Comparison of ENCODE assay signal across 11 mouse cellular contexts in genomic region chr11:64968939-64969342, GRCm38 (mm10). TPM values are rescaled to one million over a fixed set of nuclear protein-coding genes. Genes with fewer than 3 reads are reported as not detected.
DNase-seq lines count a peak whose midpoint lies in the region; ATAC-seq and TF ChIP-seq lines count a peak whose summit lies in the region.
"Had no signal": no experiment of that assay in that cellular context is flagged by ENCODE, and none has a peak within 500 bp of the region (broad histone marks: within the 10 kb centered on the region; RNA-seq: fewer than 3 reads in every experiment).

No protein-coding gene starts in this region.

- 23% methylated on average over 4 of the region's 4 CpGs for WGBS in lung, embryonic 14.5 days
- WGBS in lung, adult 2 months: 48% methylated on average over 4 of the region's 4 CpGs
- 41% methylated on average over 4 of the region's 4 CpGs for WGBS in stomach, embryonic 15.5 days
- 36% methylated on average over 4 of the region's 4 CpGs for WGBS in stomach, postnatal 0 days

- no peak for TF ChIP-seq EP300 in stomach, postnatal 0 days (optimal IDR thresholded peaks at IDR 0.05)

- no peaks in the 10 kb centered on the region for H3K36me3 ChIP-seq in lung, embryonic 14.5 days (ENCODE audit: insufficient read depth)
- H3K36me3 ChIP-seq in stomach, embryonic 15.5 days: no peaks in the 10 kb centered on the region
- H3K36me3 ChIP-seq in stomach, postnatal 0 days (ENCODE audit: control insufficient read depth, insufficient read depth, low read length): no peaks in the 10 kb centered on the region
- H3K36me3 ChIP-seq: heart, embryonic 12.5 days had no signal

- TF ChIP-seq CTCF in lung, embryonic 14.5 days (IDR thresholded peaks at IDR 0.05; ENCODE audit: low read depth): no peak
- TF ChIP-seq CTCF in lung, adult 2 months (IDR thresholded peaks at IDR 0.05; ENCODE audit: insufficient read depth, low read length): no peak
- TF ChIP-seq CTCF in stomach, postnatal 0 days (IDR thresholded peaks at IDR 0.05; ENCODE audit: low read depth): no peak

- H3K4me2 ChIP-seq in lung, embryonic 14.5 days: no peak overlapping the region
- H3K4me2 ChIP-seq in stomach, embryonic 15.5 days: no peak overlapping the region
- no peak overlapping the region for H3K4me2 ChIP-seq in stomach, postnatal 0 days (replicated peaks; ENCODE audit: low read depth)
- H3K4me2 ChIP-seq: heart, embryonic 12.5 days had no signal

- H3K4me1 ChIP-seq in lung, embryonic 14.5 days (ENCODE audit: insufficient read depth): no peaks in the 10 kb centered on the region
- H3K4me1 ChIP-seq in lung, adult 2 months (ENCODE audit: control insufficient read depth, insufficient read depth, low read length): no peaks in the 10 kb centered on the region
- no peaks in the 10 kb centered on the region for H3K4me1 ChIP-seq in stomach, embryonic 15.5 days
- no peaks in the 10 kb centered on the region for H3K4me1 ChIP-seq in stomach, postnatal 0 days (replicated peaks; ENCODE audit: control insufficient read depth, insufficient read depth)
- H3K4me1 ChIP-seq: heart, embryonic 12.5 days had no signal

- no peak for TF ChIP-seq POLR2A in lung, adult 2 months (IDR thresholded peaks at IDR 0.05; ENCODE audit: borderline replicate concordance, extremely low read depth, low read depth, low read length)

- peak; percentile 49 for DNase-seq in embryo, embryonic 10.5 days (ENCODE audit: low spot score)
- no peak for DNase-seq in embryo, embryonic 10 days (ENCODE audit: low spot score)
- peak; percentile 74 for DNase-seq in lung, embryonic 14.5 days
- no peak for DNase-seq in lung, adult 2 months
- no peak for DNase-seq in stomach, postnatal 0 days (ENCODE audit: low spot score)
- no peak for DNase-seq in adrenal gland, postnatal 10 days
- DNase-seq: thymus, adult 18-20 months had no signal

- no peaks in the 10 kb centered on the region for H3K9me3 ChIP-seq in lung, embryonic 14.5 days (ENCODE audit: low read depth, low read length)
- no peaks in the 10 kb centered on the region for H3K9me3 ChIP-seq in stomach, embryonic 15.5 days
- no peaks in the 10 kb centered on the region for H3K9me3 ChIP-seq in stomach, postnatal 0 days (ENCODE audit: control insufficient read depth, low read length)
- H3K9me3 ChIP-seq: heart, embryonic 12.5 days had no signal

- H3K9ac ChIP-seq in lung, embryonic 14.5 days: no peak overlapping the region
- no peak overlapping the region for H3K9ac ChIP-seq in stomach, embryonic 15.5 days
- H3K9ac ChIP-seq in stomach, postnatal 0 days (ENCODE audit: low read length): no peak overlapping the region
- H3K9ac ChIP-seq: heart, embryonic 12.5 days; liver, embryonic 14.5 days had no signal

- peak; percentile 82 for ATAC-seq in lung, embryonic 14.5 days (ENCODE audit: insufficient read depth)
- ATAC-seq in stomach, embryonic 15.5 days (ENCODE audit: insufficient read depth, low FRiP score, low read depth): no peak
- no peak for ATAC-seq in stomach, postnatal 0 days (ENCODE audit: low FRiP score, low TSS enrichment)
- no peak for ATAC-seq in erythroblast, adult 5-6 weeks (replicated peaks; ENCODE audit: low FRiP score, poor library complexity, severe bottlenecking)

- no peak overlapping the region for H3K4me3 ChIP-seq in lung, embryonic 14.5 days (ENCODE audit: low read depth, low read length)
- no peak overlapping the region for H3K4me3 ChIP-seq in lung, adult 2 months (replicated peaks; ENCODE audit: extremely low read depth, low read depth, low read length)
- H3K4me3 ChIP-seq in stomach, embryonic 15.5 days (replicated peaks): no peak overlapping the region
- H3K4me3 ChIP-seq in stomach, postnatal 0 days (ENCODE audit: low read depth, low read length): no peak overlapping the region
- H3K4me3 ChIP-seq: heart, embryonic 12.5 days had no signal

- H3K27me3 ChIP-seq in lung, embryonic 14.5 days (ENCODE audit: insufficient read depth, low read length): peaks cover 7% of the 10 kb centered on the region; the same call in 1 of the 2 replicates
- no peaks in the 10 kb centered on the region for H3K27me3 ChIP-seq in stomach, embryonic 15.5 days (replicated peaks)
- no peaks in the 10 kb centered on the region for H3K27me3 ChIP-seq in stomach, postnatal 0 days (ENCODE audit: control insufficient read depth, insufficient read depth, low read length)

- no peak overlapping the region for H3K27ac ChIP-seq in lung, embryonic 14.5 days (ENCODE audit: low read depth)
- H3K27ac ChIP-seq in stomach, embryonic 15.5 days: 0 out of 2 replicates have a peak overlapping the region, but pooled peaks have one; percentile 37
- no peak overlapping the region for H3K27ac ChIP-seq in stomach, postnatal 0 days (replicated peaks)
- H3K27ac ChIP-seq: liver, embryonic 14.5 days had no signal

RNA-seq across cellular contexts. Expression of gene Elac2, which starts 9.9 kb away (rescaled TPM):
- polyA plus RNA-seq in lung, embryonic 14.5 days (2014; fragmentation: Nextera tagmentation; extraction: Ambion mirVana): 33.0 and 34.3 TPM in 2 replicates
- 12.8 and 13.5 TPM in 2 replicates for polyA plus RNA-seq in lung, adult 2 months (2012; rRNA removed)
- polyA plus RNA-seq in stomach, embryonic 15.5 days (2015; fragmentation: Nextera tagmentation; extraction: Ambion mirVana): 24.1 and 26.9 TPM in 2 replicates
- polyA plus RNA-seq in stomach, postnatal 0 days (2015; fragmentation: Nextera tagmentation; extraction: Ambion mirVana): 14.0 and 15.4 TPM in 2 replicates
- total RNA-seq in adrenal gland, postnatal 10 days (2021): 10 to 100 TPM; 32.7 to 34.1 TPM
- 4.6 and 5.4 TPM in 2 replicates for total RNA-seq in erythroblast, adult 5-6 weeks (2015; ENCODE audit: low replicate concordance)
- total RNA-seq in erythroblast, adult 5-6 weeks (2017; ENCODE audit: low replicate concordance): 3.6 and 5.6 TPM in 2 replicates

Comparison
In these comparisons a context has a peak if more than half of its experiments do, and no peak if none do; other contexts are left out.
1. DNase-seq: peak in embryo, embryonic 10.5 days (single experiment) and lung, embryonic 14.5 days (single experiment); none in embryo, embryonic 10 days (single experiment), lung, adult 2 months (single experiment), stomach, postnatal 0 days (single experiment) and adrenal gland, postnatal 10 days (single experiment).